Mouse (Mus musculus) heart, embryonic 14.5 days (tissue): Measurements from ENCODE around the gene Lamc2. TPM values are rescaled to one million over a fixed set of nuclear protein-coding genes. Genes with fewer than 3 reads are reported as not detected.

Experiments used
- ATAC-seq: fragments of 200-750 bp; cut with Nextera tagmentation; 2 replicates; pipeline ENCODE4 v1.8.0; 2017; ENCODE audit warnings: low read depth, moderate TSS enrichment; ENCODE audit not compliant: insufficient number of reproducible peaks, insufficient read depth, low FRiP score
- H3K27ac ChIP-seq, 2 experiments: fragments of 200-500 bp in 1 of 2; fragments of 300-500 bp in 1 of 2; sonication (generic) in 1 of 2; replicated peaks in 1 of 2; 2 replicates each; pipeline ENCODE4 v1.5.1; 2012 to 2014; ENCODE audit warnings: low read depth in 2 of 2, low read length in 2 of 2, control low read depth in 1 of 2, mild to moderate bottlenecking in 1 of 2, mixed read lengths in 1 of 2; ENCODE audit not compliant: control insufficient read depth in 1 of 2, insufficient read depth in 1 of 2
- H3K27me3 ChIP-seq: fragments of 300-500 bp; sonication (generic); 2 replicates; pipeline ENCODE4 v1.6.1; 2014; ENCODE audit warnings: mild to moderate bottlenecking, low read length, control low read depth; ENCODE audit not compliant: control insufficient read depth, insufficient read depth
- H3K36me3 ChIP-seq: fragments of 300-500 bp; sonication (generic); 2 replicates; pipeline ENCODE4 v1.6.1; 2014; ENCODE audit warnings: mild to moderate bottlenecking, control low read depth, low read length, mixed read lengths; ENCODE audit not compliant: control insufficient read depth, insufficient read depth
- H3K4me1 ChIP-seq, 2 experiments: fragments of 200-500 bp in 1 of 2; fragments of 300-500 bp in 1 of 2; sonication (generic) in 1 of 2; 2 replicates each; pipeline ENCODE4 v1.6.1; 2012 to 2014; ENCODE audit warnings: low read length in 2 of 2, control low read depth in 1 of 2, mixed read lengths in 1 of 2; ENCODE audit not compliant: control insufficient read depth in 2 of 2, insufficient read depth in 2 of 2
- H3K4me2 ChIP-seq: fragments of 300-500 bp; sonication (generic); 2 replicates; pipeline ENCODE4 v1.6.1; 2014; ENCODE audit warnings: mild to moderate bottlenecking, low read length
- H3K4me3 ChIP-seq, 2 experiments: fragments of 200-500 bp in 1 of 2; fragments of 300-500 bp in 1 of 2; sonication (generic) in 1 of 2; 2 replicates each; pipeline ENCODE4 v1.5.1; 2012 to 2014; ENCODE audit warnings: low read length in 2 of 2, mild to moderate bottlenecking in 2 of 2, control low read depth in 1 of 2, low read depth in 1 of 2, moderate library complexity in 1 of 2; ENCODE audit not compliant: control insufficient read depth in 1 of 2, insufficient read depth in 1 of 2
- H3K9ac ChIP-seq: fragments of 300-500 bp; sonication (generic); 2 replicates; pipeline ENCODE4 v1.6.1; 2014; ENCODE audit warnings: mild to moderate bottlenecking, low read length
- H3K9me3 ChIP-seq: fragments of 300-500 bp; sonication (generic); 2 replicates; pipeline ENCODE4 v1.6.1; 2016; ENCODE audit warnings: low read length, control low read depth; ENCODE audit not compliant: control insufficient read depth
- WGBS: fragments of 180-500 bp; shearing (Covaris S2); extraction: QIAGEN DNeasy Blood & Tissue Kit; methylation state at CpG from one replicate; pipeline ENCODE4 v1.1.7; 2014; 5-methylcytosine and 5-hydroxymethylcytosine counted together
- polyA plus RNA-seq: library from polyadenylated mRNA; unstranded; fragments of >200 nt; fragmentation: Nextera tagmentation; extraction: Ambion mirVana; gene quantifications from 2 replicates; pipeline ENCODE4 v1.2.1, GENCODE M21; 2014

Gene Lamc2
- polyA plus RNA-seq, 1 experiment from 2014 or later, result 10.5 TPM

GRCm38 (mm10) chr1:153111596-153111995, 74.7 kb downstream of the Lamc2 start:
- WGBS, result 78% methylated on average over 4 of the region's 4 CpGs
- no peak overlapping the region for H3K4me2 ChIP-seq
- no peaks in the 10 kb centered on the region for H3K36me3 ChIP-seq
- H3K4me1 ChIP-seq, result peaks cover under 1 to 6% of the 10 kb centered on the region in 2 experiments; a peak in 3 of 4 replicates
- no peak overlapping the region for H3K4me3 ChIP-seq
- no peaks in the 10 kb centered on the region for H3K9me3 ChIP-seq
- no peak overlapping the region for H3K27ac ChIP-seq
- H3K27me3 ChIP-seq, result no peaks in the 10 kb centered on the region
- H3K9ac ChIP-seq, result no peak overlapping the region
- ATAC-seq, result no peak

- Histone ChIP-seq H3K4me2 (no peak overlapping the region), H3K36me3 (no peaks in the 10 kb centered on the region), H3K4me1 (peaks cover 11 to 14% of the 10 kb centered on the region in 2 experiments), H3K27ac (no peak overlapping the region), H3K27me3 (no peaks in the 10 kb centered on the region), H3K9me3 (no peaks in the 10 kb centered on the region), H3K9ac (no peak overlapping the region), H3K4me3 (no peak overlapping the region)
- 51% methylated on average over 3 of the region's 3 CpGs for WGBS
- ATAC-seq, result no peak
Observed at GRCm38 (mm10) chr1:153109836-153110235, 76.4 kb downstream of the Lamc2 start.

GRCm38 (mm10) chr1:153109346-153109745, 76.9 kb downstream of the Lamc2 start:
- no peaks in the 10 kb centered on the region for H3K9me3 ChIP-seq
- H3K4me3 ChIP-seq, result no peak overlapping the region
- H3K4me2 ChIP-seq, result no peak overlapping the region
- no peak for ATAC-seq
- 80% methylated on average over 5 of the region's 5 CpGs for WGBS
- H3K4me1 ChIP-seq, result peaks cover 11 to 14% of the 10 kb centered on the region in 2 experiments
- H3K36me3 ChIP-seq, result no peaks in the 10 kb centered on the region
- no peak overlapping the region for H3K27ac ChIP-seq
- H3K27me3 ChIP-seq, result no peaks in the 10 kb centered on the region
- H3K9ac ChIP-seq, result no peak overlapping the region

- H3K9ac ChIP-seq, result no peak overlapping the region
- H3K4me3 ChIP-seq, result no peak overlapping the region
- ATAC-seq, result no peak
- peaks cover 11 to 14% of the 10 kb centered on the region in 2 experiments for H3K4me1 ChIP-seq
- no peaks in the 10 kb centered on the region for H3K36me3 ChIP-seq
- no peaks in the 10 kb centered on the region for H3K27me3 ChIP-seq
- no peak overlapping the region for H3K4me2 ChIP-seq
- H3K27ac ChIP-seq, result no peak overlapping the region
- H3K9me3 ChIP-seq, result no peaks in the 10 kb centered on the region
- WGBS, result 39% methylated on average over 7 of the region's 7 CpGs
Observed at GRCm38 (mm10) chr1:153107866-153108265, 78.4 kb downstream of the Lamc2 start.

GRCm38 (mm10) chr1:153104804-153105203, 81.4 kb downstream of the Lamc2 start:
- no peaks in the 10 kb centered on the region for H3K36me3 ChIP-seq
- WGBS, result 69% methylated on average over 12 of the region's 12 CpGs
- no peak for ATAC-seq
- H3K27ac ChIP-seq, result no peak overlapping the region
- H3K27me3 ChIP-seq, result no peaks in the 10 kb centered on the region
- no peak overlapping the region for H3K4me2 ChIP-seq
- no peak overlapping the region for H3K4me3 ChIP-seq
- peaks cover 17 to 22% of the 10 kb centered on the region in 2 experiments for H3K4me1 ChIP-seq
- no peak overlapping the region for H3K9ac ChIP-seq
- H3K9me3 ChIP-seq, result no peaks in the 10 kb centered on the region

- H3K4me3 ChIP-seq, result no peak overlapping the region
- H3K9ac ChIP-seq, result no peak overlapping the region
- H3K4me2 ChIP-seq, result no peak overlapping the region
- H3K27me3 ChIP-seq, result no peaks in the 10 kb centered on the region
- H3K9me3 ChIP-seq, result no peaks in the 10 kb centered on the region
- 91% methylated on average over 8 of the region's 8 CpGs for WGBS
- H3K4me1 ChIP-seq, result peaks cover 22 to 29% of the 10 kb centered on the region in 2 experiments
- H3K27ac ChIP-seq, result no peak overlapping the region
- H3K36me3 ChIP-seq, result no peaks in the 10 kb centered on the region
- no peak for ATAC-seq
Observed at GRCm38 (mm10) chr1:153103186-153103554, 83.1 kb downstream of the Lamc2 start.

GRCm38 (mm10) chr1:153102296-153103185, 83.7 kb downstream of the Lamc2 start:
- no peaks in the 10 kb centered on the region for H3K9me3 ChIP-seq
- no peak overlapping the region for H3K9ac ChIP-seq
- no peak overlapping the region for H3K27ac ChIP-seq
- no peaks in the 10 kb centered on the region for H3K27me3 ChIP-seq
- no peak overlapping the region for H3K4me3 ChIP-seq
- ATAC-seq, result no peak
- WGBS, result 91% methylated on average over 17 of the region's 17 CpGs
- no peaks in the 10 kb centered on the region for H3K36me3 ChIP-seq
- H3K4me2 ChIP-seq, result no peak overlapping the region
- H3K4me1 ChIP-seq, result peaks cover 22 to 25% of the 10 kb centered on the region in 2 experiments
